Mouse (Mus musculus): ENCODE measurements at regions not wholly inside any gene's neighbourhood (a gene's known extent, or its start where the extent isn't known, plus 50 kb on each side); places are given as distances from the start of the nearest gene placed in this dataset.
A peak's percentile ranks its signal among the peaks of the same experiment; 100 is the strongest.
"Not testable (repeated sequence)": the region's sequence is repeated elsewhere in the genome, so short reads cannot be mapped to it uniquely, and the experiment has no call there.

DNA sequence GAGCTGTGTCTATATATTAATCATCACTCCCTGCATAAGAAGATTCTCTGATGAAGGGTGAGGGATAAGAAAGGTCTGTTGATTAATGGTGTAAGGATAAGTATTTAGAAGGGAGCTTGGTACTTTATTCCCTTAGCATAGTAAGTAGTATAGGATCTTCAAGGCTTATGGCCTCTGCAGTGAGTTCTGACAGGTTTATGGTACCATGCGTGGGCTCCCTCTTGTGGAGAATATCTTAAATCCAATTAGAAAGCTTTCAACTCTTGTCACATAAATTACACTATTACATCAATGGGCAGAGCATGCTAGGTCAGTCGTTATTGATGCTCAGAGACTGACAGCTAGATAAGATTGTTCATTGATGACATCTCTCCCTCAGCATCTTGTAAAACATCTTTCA is 112.7 kb upstream of the Grin3a start:
- H3K27ac ChIP-seq: no peak overlapping the region
- H3K4me1 ChIP-seq: no peaks in the 10 kb centered on the region
- H3K4me2 ChIP-seq: no peak overlapping the region
- no peak overlapping the region for H3K9ac ChIP-seq
- H3K27me3 ChIP-seq (replicated peaks): no peaks in the 10 kb centered on the region
- 11% methylated on average over 2 of the region's 2 CpGs for WGBS (ENCODE audit: insufficient replicate concordance)
- no peak for ATAC-seq
- no peaks in the 10 kb centered on the region for H3K36me3 ChIP-seq
- no peak overlapping the region for H3K4me3 ChIP-seq
- no peaks in the 10 kb centered on the region for H3K9me3 ChIP-seq (replicated peaks)

DNA sequence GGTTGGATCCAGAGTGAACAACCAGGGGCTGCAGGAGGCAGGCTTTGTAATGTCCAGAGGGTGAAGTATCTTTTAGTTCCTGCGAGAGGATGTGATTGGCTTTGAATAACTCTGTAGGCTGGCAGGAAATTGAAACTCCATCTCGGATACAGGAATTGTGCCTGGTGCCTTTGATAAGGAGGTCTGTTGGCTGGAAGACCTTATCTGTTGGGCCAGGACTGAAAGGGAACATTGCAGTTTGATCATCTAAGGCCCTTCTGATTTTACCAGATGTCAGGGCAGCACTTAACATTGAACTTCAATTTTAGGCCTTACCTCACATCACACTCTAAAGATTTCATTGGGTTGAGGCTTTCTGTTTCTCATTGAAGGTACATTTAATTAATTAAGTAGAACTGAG is 111.3 kb upstream of the Grin3a start:
- Histone ChIP-seq H3K4me1 (no peaks in the 10 kb centered on the region), H3K9me3 (replicated peaks) (no peaks in the 10 kb centered on the region), H3K27me3 (replicated peaks) (no peaks in the 10 kb centered on the region), H3K36me3 (no peaks in the 10 kb centered on the region), H3K4me3 (no peak overlapping the region), H3K4me2 (no peak overlapping the region), H3K27ac (no peak overlapping the region), H3K9ac (no peak overlapping the region)
- ATAC-seq: 0 out of 2 replicates have a peak, but pooled peaks have one; percentile 47
- WGBS (ENCODE audit: insufficient replicate concordance): 15% methylated on average over 2 of the region's 2 CpGs

DNA sequence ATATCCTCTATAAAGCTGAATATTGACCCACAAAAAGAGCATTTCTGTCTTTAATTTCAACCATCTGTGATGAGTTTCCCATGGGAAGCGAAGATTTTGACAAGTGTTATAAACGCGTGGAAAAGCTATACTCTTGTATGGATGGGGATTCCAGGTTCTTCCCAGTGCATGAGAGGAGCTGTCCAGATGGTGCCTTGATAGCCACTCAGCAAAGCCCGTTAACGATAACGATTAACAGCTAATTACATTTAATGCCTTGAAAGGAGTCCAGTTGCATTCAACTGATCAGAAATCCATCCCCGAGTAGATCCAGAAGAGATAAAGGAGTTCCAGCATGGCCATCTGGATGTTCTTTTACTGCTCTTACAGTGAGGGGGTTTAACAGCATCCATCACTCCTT is 100.8 kb upstream of the Grin3a start:
- 75% methylated on average over 7 of the region's 7 CpGs for WGBS (ENCODE audit: insufficient replicate concordance)
- no peak for ATAC-seq
- H3K4me1 ChIP-seq: no peaks in the 10 kb centered on the region

DNA sequence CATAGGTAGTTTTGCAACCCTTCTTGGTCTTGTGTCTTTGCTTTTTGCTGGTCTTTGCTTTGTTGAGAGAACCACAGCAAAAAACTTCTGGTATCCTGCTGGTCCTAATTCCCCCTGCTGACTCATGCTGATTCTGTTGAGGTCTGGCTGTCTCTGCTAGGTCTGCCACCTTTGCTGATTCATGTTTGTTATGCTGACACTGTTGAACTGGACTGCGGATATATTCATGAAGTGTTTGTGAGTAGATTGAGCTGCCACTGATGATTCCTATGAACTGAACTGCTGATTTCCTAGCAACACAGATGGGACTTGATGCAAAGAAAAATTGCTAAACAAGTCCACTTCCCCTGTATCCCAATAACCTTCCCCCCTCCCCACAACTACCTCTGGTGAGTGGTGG is 91.9 kb upstream of the Grin3a start:
- H3K4me1 ChIP-seq: no peaks in the 10 kb centered on the region
- no peaks in the 10 kb centered on the region for H3K27me3 ChIP-seq (replicated peaks)
- no peak for ATAC-seq
- H3K4me3 ChIP-seq: no peak overlapping the region
- H3K36me3 ChIP-seq: no peaks in the 10 kb centered on the region
- WGBS (ENCODE audit: insufficient replicate concordance): 78% methylated on average over 1 of the region's 1 CpGs
- H3K27ac ChIP-seq: no peak overlapping the region
- no peak overlapping the region for H3K4me2 ChIP-seq
- no peaks in the 10 kb centered on the region for H3K9me3 ChIP-seq (replicated peaks)
- no peak overlapping the region for H3K9ac ChIP-seq

More for the DNA sequence above, 100.8 kb upstream of the Grin3a start:
- H3K27me3 ChIP-seq (replicated peaks): no peaks in the 10 kb centered on the region
- no peak overlapping the region for H3K27ac ChIP-seq
- no peak overlapping the region for H3K9ac ChIP-seq
- no peaks in the 10 kb centered on the region for H3K9me3 ChIP-seq (replicated peaks)
- H3K4me3 ChIP-seq: no peak overlapping the region
- no peaks in the 10 kb centered on the region for H3K36me3 ChIP-seq
- H3K4me2 ChIP-seq: no peak overlapping the region

DNA sequence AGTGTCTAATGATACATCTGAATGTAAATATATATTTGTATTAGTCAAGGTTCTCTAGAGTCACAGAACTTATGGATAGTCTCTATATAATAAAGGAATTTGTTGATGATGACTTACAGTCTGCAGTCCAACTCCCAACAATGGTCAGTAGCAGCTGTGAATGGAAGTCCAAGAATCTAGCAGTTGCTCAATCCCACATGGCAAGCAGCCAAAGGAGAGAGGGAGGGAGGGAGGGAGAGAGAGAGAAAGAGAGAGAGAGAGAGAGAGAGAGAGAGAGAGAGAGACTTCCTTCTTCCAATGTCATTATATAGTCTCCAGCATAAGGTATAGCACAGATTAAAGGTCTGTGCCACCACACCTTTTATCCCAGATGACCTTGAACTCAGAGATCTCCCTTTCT is 84.1 kb upstream of the Grin3a start:
- not testable (repeated sequence) for H3K9ac ChIP-seq; H3K27ac ChIP-seq; H3K4me2 ChIP-seq; H3K4me1 ChIP-seq; ATAC-seq; H3K4me3 ChIP-seq; H3K27me3 ChIP-seq (replicated peaks); H3K36me3 ChIP-seq; H3K9me3 ChIP-seq (replicated peaks)

DNA sequence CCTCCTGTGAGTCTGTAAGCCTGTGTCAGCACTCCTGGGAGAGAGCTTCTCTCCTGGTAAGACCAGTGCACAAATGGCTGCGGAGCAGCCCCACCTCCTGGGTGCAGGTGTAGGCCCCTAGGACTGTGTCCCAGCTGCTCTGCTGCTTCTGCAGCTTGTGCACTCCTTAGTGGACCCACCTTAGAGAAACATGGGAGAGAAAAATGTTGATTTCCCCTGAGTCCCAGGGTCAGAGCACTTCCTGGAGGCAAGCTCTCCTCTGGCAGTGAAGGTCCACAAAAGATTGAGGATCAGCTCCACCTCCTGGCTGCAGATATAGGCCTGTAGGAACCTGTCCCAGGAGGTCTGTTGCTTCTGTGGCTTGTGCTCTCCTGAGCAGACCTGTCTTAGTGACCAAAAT is 81.5 kb upstream of the Grin3a start:
- no peak for ATAC-seq
- H3K27me3 ChIP-seq (replicated peaks): no peaks in the 10 kb centered on the region

DNA sequence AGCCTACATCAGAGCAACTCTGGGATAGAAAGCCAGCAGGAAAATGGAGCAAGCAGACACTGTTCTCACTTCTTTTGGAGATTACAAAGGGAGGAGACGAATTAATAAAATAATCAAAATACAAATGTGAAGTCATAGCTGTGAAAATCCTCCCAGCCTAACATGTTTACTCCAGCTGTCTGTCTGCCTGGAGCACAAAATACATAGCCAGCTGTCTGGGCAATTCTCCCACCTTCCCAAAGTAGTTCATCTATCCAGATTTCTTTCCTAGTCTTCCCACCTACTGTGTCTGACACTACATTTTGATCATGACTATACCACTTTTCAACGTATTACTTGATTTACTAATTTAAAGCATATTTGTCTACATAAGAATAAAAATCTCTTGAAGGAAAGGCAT is 68.7 kb upstream of the Grin3a start:
- 76% methylated on average over 2 of the region's 2 CpGs for WGBS (ENCODE audit: insufficient replicate concordance)

More for the DNA sequence above, 81.5 kb upstream of the Grin3a start:
- WGBS (ENCODE audit: insufficient replicate concordance): 78% methylated on average over 1 of the region's 1 CpGs
- Histone ChIP-seq H3K9me3 (replicated peaks) (no peaks in the 10 kb centered on the region), H3K27ac (no peak overlapping the region), H3K36me3 (no peaks in the 10 kb centered on the region), H3K9ac (no peak overlapping the region), H3K4me1 (no peaks in the 10 kb centered on the region), H3K4me3 (no peak overlapping the region), H3K4me2 (no peak overlapping the region)

DNA sequence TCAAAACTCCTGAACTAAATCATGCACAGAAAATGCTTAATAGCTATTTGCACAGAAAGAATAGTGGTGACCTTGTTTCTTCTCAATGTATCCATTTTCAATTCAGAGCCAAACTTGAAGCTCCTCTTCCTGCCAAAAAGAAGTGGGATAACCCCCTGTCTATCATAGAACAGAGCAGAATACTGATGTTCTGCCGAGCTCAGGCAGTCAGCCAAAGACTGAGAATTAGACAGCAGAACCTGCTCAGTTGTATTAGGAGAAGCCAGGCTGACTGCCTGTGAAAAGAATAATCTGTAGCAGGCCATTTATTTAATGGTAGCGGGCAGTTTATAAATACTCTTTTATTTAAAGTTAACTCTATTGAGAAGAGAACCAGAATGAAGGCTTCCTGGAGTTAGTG is 68.1 kb upstream of the Grin3a start:
- Histone ChIP-seq H3K4me1 (no peaks in the 10 kb centered on the region), H3K4me3 (no peak overlapping the region), H3K9me3 (replicated peaks) (no peaks in the 10 kb centered on the region), H3K36me3 (no peaks in the 10 kb centered on the region), H3K27ac (no peak overlapping the region), H3K9ac (no peak overlapping the region), H3K4me2 (no peak overlapping the region), H3K27me3 (replicated peaks) (no peaks in the 10 kb centered on the region)
- ATAC-seq: no peak
- WGBS (ENCODE audit: insufficient replicate concordance): 53% methylated on average over 2 of the region's 2 CpGs

More for the DNA sequence above, 68.7 kb upstream of the Grin3a start:
- Histone ChIP-seq H3K9ac (no peak overlapping the region), H3K4me3 (no peak overlapping the region), H3K4me2 (no peak overlapping the region), H3K27me3 (replicated peaks) (no peaks in the 10 kb centered on the region), H3K36me3 (no peaks in the 10 kb centered on the region), H3K9me3 (replicated peaks) (no peaks in the 10 kb centered on the region), H3K4me1 (no peaks in the 10 kb centered on the region), H3K27ac (no peak overlapping the region)
- no peak for ATAC-seq

Data from liver, embryonic 12.5 days (tissue).